Mouse (Mus musculus) limb, embryonic 13.5 days (tissue): ENCODE results near the gene Gbe1. TPM values are rescaled to one million over a fixed set of nuclear protein-coding genes. Genes with fewer than 3 reads are reported as not detected.

ENCODE experiments used
- ATAC-seq: fragments of 200-750 bp; cut with Nextera tagmentation; 2 replicates; pipeline ENCODE4 v1.8.0; 2017; ENCODE audit warnings: low read depth, moderate number of reproducible peaks, moderate TSS enrichment; ENCODE audit not compliant: low FRiP score
- H3K27ac ChIP-seq: fragments of 300-500 bp; sonication (generic); 2 replicates; pipeline ENCODE4 v1.5.1; 2015; ENCODE audit warnings: inconsistent platforms, mild to moderate bottlenecking, moderate library complexity
- H3K27me3 ChIP-seq: fragments of 300-500 bp; sonication (generic); 2 replicates; pipeline ENCODE4 v1.6.1; 2015; ENCODE audit warnings: mild to moderate bottlenecking, inconsistent platforms
- H3K36me3 ChIP-seq: fragments of 300-500 bp; sonication (generic); 2 replicates; pipeline ENCODE4 v1.6.1; 2015; ENCODE audit warnings: inconsistent platforms, mild to moderate bottlenecking, moderate library complexity
- H3K4me1 ChIP-seq: fragments of 300-500 bp; sonication (generic); 2 replicates; pipeline ENCODE4 v1.6.1; 2015; ENCODE audit warnings: inconsistent platforms
- H3K4me2 ChIP-seq: fragments of 300-500 bp; sonication (generic); replicated peaks from 2 replicates; pipeline ENCODE4 v1.6.1; 2015; ENCODE audit warnings: inconsistent platforms, mild to moderate bottlenecking, moderate library complexity
- H3K4me3 ChIP-seq: fragments of 300-500 bp; sonication (generic); 2 replicates; pipeline ENCODE4 v1.5.1; 2015; ENCODE audit warnings: moderate library complexity, mild to moderate bottlenecking, inconsistent platforms
- H3K9ac ChIP-seq: fragments of 300-500 bp; sonication (generic); 2 replicates; pipeline ENCODE4 v1.6.1; 2015; ENCODE audit warnings: mild to moderate bottlenecking, inconsistent platforms
- H3K9me3 ChIP-seq: fragments of 300-500 bp; sonication (generic); 2 replicates; pipeline ENCODE4 v1.6.1; 2016; ENCODE audit warnings: inconsistent platforms
- WGBS: fragments of 180-500 bp; shearing (Covaris S2); methylation state at CpG from one replicate; pipeline ENCODE4 v1.1.7; 2015; 5-methylcytosine and 5-hydroxymethylcytosine counted together
- polyA plus RNA-seq: library from polyadenylated mRNA; unstranded; fragments of >200 nt; fragmentation: Nextera tagmentation; extraction: Ambion mirVana; gene quantifications from 2 replicates; pipeline ENCODE4 v1.2.1, GENCODE M21; 2015

Gene Gbe1
- polyA plus RNA-seq, 1 experiment from 2014 or later: 17.8 TPM

DNA sequence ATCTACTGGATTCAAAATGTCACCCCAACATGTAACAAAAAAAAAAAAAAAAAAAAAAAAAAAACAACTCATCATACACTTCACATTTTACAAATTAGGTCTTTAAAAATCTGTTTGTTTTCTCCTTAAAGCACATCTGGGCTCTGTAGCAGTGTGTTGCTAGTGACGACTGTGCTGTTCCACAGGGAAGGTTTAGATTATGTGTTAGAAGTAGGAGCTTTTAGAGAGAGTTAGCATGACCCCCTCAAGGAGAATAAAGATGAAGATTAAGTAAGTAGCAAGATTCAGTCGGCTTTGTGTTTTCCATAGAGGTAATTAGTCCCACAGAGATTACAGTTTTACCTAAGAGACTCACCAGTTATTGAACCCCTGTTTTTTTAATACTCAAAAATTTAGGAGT, 16.3 kb downstream of the Gbe1 start:
- 37% methylated on average over 2 of the region's 2 CpGs for WGBS
- H3K4me1 ChIP-seq: peaks cover 7% of the 10 kb centered on the region
- no peak for ATAC-seq
- no peaks in the 10 kb centered on the region for H3K27me3 ChIP-seq
- no peak overlapping the region for H3K9ac ChIP-seq
- H3K4me2 ChIP-seq: no peak overlapping the region
- no peak overlapping the region for H3K4me3 ChIP-seq
- no peaks in the 10 kb centered on the region for H3K9me3 ChIP-seq
- no peaks in the 10 kb centered on the region for H3K36me3 ChIP-seq
- H3K27ac ChIP-seq: no peak overlapping the region

DNA sequence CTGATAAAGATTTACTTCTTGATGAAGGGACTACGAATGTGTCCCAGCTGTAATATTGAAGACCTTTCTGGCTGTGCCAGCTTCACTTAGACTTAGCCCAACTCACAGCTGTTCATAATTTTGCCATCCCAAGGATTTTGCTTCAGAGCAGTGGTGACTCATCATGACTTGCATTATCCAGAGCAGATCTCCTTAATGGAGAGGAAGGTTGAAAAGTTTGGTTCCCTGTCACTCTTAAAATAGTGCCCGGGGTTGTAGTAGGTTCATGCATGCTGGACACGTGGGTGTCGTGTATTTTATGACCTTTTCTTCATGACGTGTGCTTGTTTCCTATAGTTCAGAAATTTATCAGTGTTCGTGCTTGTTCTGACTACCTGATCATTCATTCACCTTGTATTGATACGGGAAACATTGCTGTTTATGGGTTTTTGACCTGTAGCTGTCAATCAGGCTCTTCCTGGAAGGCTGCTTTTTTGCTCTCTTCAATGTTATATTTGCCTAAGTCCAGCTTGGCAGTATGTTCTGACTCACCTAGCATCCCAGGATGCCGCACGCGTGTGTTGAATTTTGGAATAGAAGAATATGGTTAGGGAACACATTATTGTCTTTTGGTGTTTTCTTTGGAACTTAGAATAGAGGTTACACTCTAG, 17.0 kb downstream of the Gbe1 start:
- no peak for ATAC-seq
- Histone ChIP-seq H3K9ac (no peak overlapping the region), H3K4me1 (peaks cover 7% of the 10 kb centered on the region), H3K27me3 (no peaks in the 10 kb centered on the region), H3K4me2 (no peak overlapping the region), H3K9me3 (no peaks in the 10 kb centered on the region), H3K36me3 (no peaks in the 10 kb centered on the region), H3K4me3 (no peak overlapping the region), H3K27ac (no peak overlapping the region)
- 81% methylated on average over 10 of the region's 10 CpGs for WGBS

DNA sequence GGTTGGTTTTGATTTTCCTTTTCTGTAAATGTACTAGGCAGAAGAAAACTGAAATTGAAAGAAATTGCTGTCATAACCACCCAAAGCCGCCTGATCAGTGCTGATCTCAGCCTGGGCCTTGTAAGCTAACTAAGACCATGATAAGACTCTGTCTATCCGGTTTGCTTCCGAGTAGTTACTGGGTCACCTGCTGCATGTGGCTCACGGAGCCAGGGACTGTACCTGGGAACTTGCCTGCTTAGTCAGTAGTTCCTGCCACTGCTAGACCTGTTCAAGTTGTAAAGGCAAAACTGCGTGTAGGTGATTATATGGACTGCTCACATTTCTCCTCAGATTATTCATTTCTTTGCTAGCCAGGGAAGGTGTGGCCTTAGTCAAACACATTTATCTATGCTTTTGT, 21.1 kb downstream of the Gbe1 start:
- Histone ChIP-seq H3K36me3 (no peaks in the 10 kb centered on the region), H3K4me3 (no peak overlapping the region), H3K9me3 (no peaks in the 10 kb centered on the region), H3K4me2 (no peak overlapping the region), H3K27ac (no peak overlapping the region), H3K4me1 (no peaks in the 10 kb centered on the region), H3K9ac (no peak overlapping the region), H3K27me3 (no peaks in the 10 kb centered on the region)
- no peak for ATAC-seq
- 94% methylated on average over 5 of the region's 5 CpGs for WGBS

DNA sequence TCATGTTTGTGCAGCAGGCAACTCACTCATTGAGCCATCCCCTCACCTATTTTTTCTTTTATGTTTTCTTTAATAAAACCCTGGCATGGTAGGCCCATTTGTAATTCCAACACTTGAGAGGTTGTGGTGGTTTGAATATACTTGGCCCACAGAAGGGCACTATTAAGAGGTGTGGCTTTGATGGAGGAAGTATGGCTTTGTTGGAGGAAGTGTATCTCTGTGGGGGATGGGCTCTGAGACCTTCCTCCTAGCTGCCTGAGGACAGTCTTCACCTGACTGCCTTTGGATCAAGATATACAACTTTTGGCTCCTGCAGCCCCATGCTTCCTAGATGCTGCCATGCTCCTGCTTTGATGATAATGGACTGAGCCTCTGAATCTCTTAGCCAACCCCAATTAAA, 21.7 kb downstream of the Gbe1 start:
- no peak overlapping the region for H3K4me3 ChIP-seq
- no peak overlapping the region for H3K4me2 ChIP-seq
- H3K9ac ChIP-seq: no peak overlapping the region
- no peaks in the 10 kb centered on the region for H3K36me3 ChIP-seq
- no peaks in the 10 kb centered on the region for H3K27me3 ChIP-seq
- H3K27ac ChIP-seq: no peak overlapping the region
- no peaks in the 10 kb centered on the region for H3K9me3 ChIP-seq
- H3K4me1 ChIP-seq: no peaks in the 10 kb centered on the region
- ATAC-seq: no peak

DNA sequence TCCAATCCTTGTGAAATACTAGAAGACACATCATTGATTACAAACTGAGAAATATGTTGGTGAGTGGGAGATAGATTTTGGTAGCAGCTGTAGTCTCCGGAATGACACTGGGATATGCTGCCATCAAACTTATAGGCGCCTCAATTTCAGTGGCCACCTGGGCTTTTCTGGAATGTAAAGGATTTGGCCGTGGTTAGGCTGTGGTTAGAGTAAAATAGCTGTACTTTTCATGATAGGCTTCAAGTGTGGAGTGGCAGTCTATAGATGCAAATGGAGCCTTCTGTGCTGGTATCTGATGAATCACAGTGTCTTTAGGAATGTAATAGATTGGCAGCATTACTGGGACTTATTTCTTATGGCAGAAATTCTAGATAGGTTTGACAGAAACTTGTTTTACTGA, 23.9 kb downstream of the Gbe1 start:
- H3K27me3 ChIP-seq: no peaks in the 10 kb centered on the region
- H3K4me3 ChIP-seq: no peak overlapping the region
- no peaks in the 10 kb centered on the region for H3K4me1 ChIP-seq
- no peak overlapping the region for H3K27ac ChIP-seq
- 62% methylated on average over 3 of the region's 3 CpGs for WGBS
- no peak for ATAC-seq
- H3K36me3 ChIP-seq: no peaks in the 10 kb centered on the region
- H3K4me2 ChIP-seq: no peak overlapping the region
- H3K9me3 ChIP-seq: no peaks in the 10 kb centered on the region
- H3K9ac ChIP-seq: no peak overlapping the region

DNA sequence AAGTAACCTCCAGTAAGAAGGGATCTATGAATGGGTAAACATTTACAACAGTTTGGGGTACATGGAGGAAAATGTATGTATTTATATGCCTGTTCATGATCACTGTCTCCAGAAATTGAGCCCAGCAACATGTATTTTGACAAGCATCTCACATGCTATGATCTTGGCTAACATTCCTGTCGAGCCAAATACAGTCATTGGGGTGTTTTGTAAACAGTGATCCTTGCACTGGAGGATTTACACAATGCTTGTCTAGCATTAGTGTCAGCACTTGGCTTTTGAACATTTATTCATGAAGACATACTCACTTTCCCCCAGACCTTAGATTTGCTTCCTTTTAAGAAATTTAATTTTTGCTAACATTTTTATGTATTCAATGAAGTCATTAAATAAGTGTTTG, 30.7 kb downstream of the Gbe1 start:
- Histone ChIP-seq H3K4me2 (no peak overlapping the region), H3K27me3 (no peaks in the 10 kb centered on the region), H3K4me3 (no peak overlapping the region), H3K4me1 (no peaks in the 10 kb centered on the region), H3K9me3 (no peaks in the 10 kb centered on the region), H3K27ac (no peak overlapping the region), H3K36me3 (no peaks in the 10 kb centered on the region), H3K9ac (no peak overlapping the region)
- no peak for ATAC-seq
- 71% methylated on average over 1 of the region's 1 CpGs for WGBS

DNA sequence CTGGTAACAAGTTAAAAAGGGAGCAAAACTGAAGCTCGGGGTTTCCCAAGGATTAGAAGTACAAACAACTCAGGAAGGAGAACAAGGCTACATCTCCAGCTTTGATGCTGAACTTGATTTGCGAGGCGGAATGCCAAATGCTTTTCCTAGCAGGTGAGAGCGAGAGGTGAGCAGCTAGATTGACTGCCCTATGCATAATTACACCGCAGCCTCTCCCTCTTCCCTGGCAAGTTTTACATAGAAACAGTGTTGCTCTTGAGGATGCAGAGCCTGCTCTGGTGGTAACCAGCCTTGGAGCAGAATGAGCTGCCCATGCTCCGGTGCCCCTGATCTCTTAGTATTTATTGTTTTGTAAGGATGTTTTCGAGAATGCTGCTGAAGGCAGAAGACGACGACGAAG, 31.9 kb downstream of the Gbe1 start:
- Histone ChIP-seq H3K9ac (no peak overlapping the region), H3K27me3 (no peaks in the 10 kb centered on the region), H3K36me3 (no peaks in the 10 kb centered on the region), H3K27ac (no peak overlapping the region), H3K4me1 (no peaks in the 10 kb centered on the region), H3K9me3 (no peaks in the 10 kb centered on the region), H3K4me2 (no peak overlapping the region), H3K4me3 (no peak overlapping the region)
- ATAC-seq: no peak
- 73% methylated on average over 10 of the region's 10 CpGs for WGBS

DNA sequence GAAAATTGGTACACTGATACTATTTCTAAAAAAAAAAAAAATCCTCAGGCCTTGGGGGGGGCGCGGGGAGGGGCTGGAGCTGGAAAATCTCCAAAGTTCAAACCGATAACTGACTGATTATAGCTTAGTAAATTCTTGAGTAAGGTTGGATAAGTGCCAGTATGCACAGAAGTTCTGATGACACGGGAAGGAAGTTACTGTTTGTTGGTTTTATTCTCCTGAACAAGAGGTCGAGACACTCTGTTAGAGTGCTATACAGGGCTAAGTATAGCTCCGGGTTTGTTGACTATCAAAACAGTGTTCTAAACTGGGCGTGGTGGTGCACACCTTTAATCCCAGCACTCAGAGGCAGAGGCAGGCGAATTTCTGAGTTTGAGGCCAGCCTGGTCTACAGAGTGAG, 36.3 kb downstream of the Gbe1 start:
- H3K36me3 ChIP-seq: no peaks in the 10 kb centered on the region
- no peak overlapping the region for H3K4me3 ChIP-seq
- WGBS: 89% methylated on average over 8 of the region's 8 CpGs
- 0 out of 2 replicates have a peak, but pooled peaks cover 6% of the 10 kb centered on the region for H3K4me1 ChIP-seq
- H3K9ac ChIP-seq: no peak overlapping the region
- no peak for ATAC-seq
- H3K27me3 ChIP-seq: no peaks in the 10 kb centered on the region
- H3K4me2 ChIP-seq: no peak overlapping the region
- no peak overlapping the region for H3K27ac ChIP-seq
- no peaks in the 10 kb centered on the region for H3K9me3 ChIP-seq

DNA sequence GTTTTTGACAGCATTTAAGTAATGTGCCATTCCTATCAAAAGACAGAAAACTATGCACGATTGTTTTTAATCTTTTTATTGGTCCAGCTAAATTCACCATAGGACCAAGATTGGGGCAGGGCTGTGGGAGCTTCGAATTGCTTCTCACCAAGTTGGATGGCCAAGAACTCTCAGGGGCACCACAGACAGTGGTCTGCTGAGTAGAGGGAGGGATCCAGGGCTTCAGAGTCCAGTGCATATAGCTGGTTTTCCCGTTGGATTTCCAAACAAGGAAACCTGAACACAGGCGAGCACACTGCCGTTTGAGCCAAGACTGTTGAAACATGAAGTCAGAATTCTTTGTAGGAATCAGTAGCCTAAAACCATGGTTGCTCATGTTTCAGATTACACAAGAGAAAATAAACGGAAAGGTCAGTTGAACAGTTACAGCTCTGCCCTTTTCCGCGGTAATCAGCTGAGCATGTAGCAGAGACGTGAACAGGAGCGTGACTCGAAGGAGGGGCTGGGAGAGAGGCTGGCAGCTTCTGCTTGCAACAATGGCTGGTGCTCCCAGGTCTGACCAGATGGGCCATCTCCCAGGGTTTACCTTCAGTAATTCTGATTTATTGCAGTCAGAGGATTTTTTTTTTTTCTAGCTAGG, 38.0 kb downstream of the Gbe1 start:
- H3K9ac ChIP-seq: no peak overlapping the region
- H3K27ac ChIP-seq: no peak overlapping the region
- 48% methylated on average over 11 of the region's 11 CpGs for WGBS

DNA sequence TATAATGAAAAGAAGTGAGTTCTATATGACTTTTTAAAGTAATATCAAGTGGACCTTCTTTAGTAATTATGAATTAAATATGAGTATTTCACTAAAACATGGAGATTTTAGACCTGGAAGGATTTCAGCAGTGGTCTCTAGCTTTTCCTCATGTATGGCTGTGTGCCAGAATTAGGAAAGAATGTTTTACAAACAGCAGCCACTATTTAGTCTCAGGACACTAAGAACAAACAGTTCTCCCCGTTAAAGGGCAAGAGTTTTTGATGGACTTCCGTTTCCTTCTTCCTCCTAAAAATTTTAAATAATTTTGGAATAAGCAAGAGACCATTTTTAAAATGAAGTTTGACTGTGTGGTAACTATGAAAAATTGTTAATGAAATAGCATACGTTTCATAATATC, 38.8 kb downstream of the Gbe1 start:
- Histone ChIP-seq H3K36me3 (no peaks in the 10 kb centered on the region), H3K4me2 (no peak overlapping the region), H3K9ac (no peak overlapping the region), H3K4me1 (0 out of 2 replicates have a peak, but pooled peaks cover 6% of the 10 kb centered on the region), H3K9me3 (no peaks in the 10 kb centered on the region), H3K4me3 (no peak overlapping the region), H3K27me3 (no peaks in the 10 kb centered on the region), H3K27ac (no peak overlapping the region)
- ATAC-seq: no peak
- 51% methylated on average over 3 of the region's 3 CpGs for WGBS

More for the DNA sequence above, 38.0 kb downstream of the Gbe1 start:
- Histone ChIP-seq H3K4me1 (0 out of 2 replicates have a peak, but pooled peaks cover 6% of the 10 kb centered on the region), H3K27me3 (no peaks in the 10 kb centered on the region), H3K4me3 (no peak overlapping the region), H3K4me2 (peak overlapping the region; percentile 1; the same call in 1 of the 2 replicates), H3K9me3 (no peaks in the 10 kb centered on the region), H3K36me3 (no peaks in the 10 kb centered on the region)
- peak; percentile 64; the same call in 1 of the 2 replicates for ATAC-seq

DNA sequence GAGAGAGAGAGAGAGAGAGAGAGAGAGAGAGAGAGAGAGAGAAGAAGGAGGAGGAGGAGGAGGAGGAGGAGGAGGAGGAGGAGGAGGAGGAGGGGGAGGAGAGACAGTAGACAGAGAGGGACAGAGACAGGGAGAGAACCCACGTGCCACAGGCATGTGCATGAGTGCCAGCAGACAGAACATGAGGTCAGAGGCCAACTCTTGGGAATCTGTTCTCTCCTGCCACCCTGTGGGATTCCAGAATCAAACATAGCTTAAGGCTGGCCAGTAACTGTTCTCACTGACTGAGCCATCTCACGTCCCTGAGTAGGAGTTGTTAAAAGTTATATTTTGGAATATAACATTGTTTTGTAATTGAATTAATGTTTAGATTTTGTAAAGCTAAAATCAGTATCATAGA, 39.3 kb downstream of the Gbe1 start:
- Histone ChIP-seq H3K4me3 (no peak overlapping the region), H3K36me3 (no peaks in the 10 kb centered on the region), H3K4me1 (0 out of 2 replicates have a peak, but pooled peaks cover 6% of the 10 kb centered on the region), H3K27me3 (no peaks in the 10 kb centered on the region), H3K4me2 (no peak overlapping the region), H3K9ac (no peak overlapping the region), H3K9me3 (no peaks in the 10 kb centered on the region), H3K27ac (no peak overlapping the region)
- 23% methylated on average over 2 of the region's 2 CpGs for WGBS
- 0 out of 2 replicates have a peak, but pooled peaks have one; percentile 24 for ATAC-seq

DNA sequence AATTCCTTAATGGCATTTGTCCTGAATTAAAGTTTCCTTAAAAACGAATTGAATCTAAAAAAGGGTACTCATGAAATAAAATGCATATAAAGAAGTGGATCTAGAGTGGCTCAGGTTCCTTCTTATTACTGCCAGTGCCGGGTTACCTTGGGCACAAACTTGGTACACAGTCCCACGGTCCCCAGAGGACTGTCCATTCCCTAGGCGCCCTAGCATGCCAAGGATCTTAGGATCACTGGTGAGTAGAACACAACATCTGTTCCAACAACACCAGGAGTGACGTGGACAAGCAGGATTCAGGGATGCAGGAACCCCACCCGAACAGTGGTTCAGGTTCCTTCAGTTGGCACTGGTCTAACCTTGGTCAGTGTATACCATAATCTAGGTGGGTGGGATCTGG, 44.6 kb downstream of the Gbe1 start:
- 93% methylated on average over 6 of the region's 6 CpGs for WGBS
- Histone ChIP-seq H3K9ac (no peak overlapping the region), H3K36me3 (peaks cover 7% of the 10 kb centered on the region), H3K4me2 (no peak overlapping the region), H3K27ac (no peak overlapping the region), H3K27me3 (no peaks in the 10 kb centered on the region), H3K4me3 (no peak overlapping the region), H3K4me1 (no peaks in the 10 kb centered on the region), H3K9me3 (peaks cover 11% of the 10 kb centered on the region)
- ATAC-seq: no peak

DNA sequence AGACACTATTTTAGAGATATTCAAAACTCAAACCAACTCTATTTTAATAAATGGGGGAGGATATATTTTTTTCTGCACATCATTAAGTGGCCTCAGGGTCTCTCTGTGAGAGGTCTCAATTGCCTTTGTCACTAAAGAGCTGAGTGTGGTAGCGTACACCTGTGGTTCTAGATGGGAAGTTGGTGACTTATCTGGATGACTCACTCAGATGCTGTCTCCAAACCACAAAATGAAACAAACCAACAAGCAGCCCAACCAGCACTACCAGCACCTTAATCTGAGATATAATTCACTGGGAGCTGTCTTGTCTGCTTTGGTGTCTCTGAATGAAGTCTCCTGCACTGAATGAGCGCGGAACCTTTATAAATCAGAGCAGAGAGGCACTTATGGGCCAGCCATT, 51.5 kb downstream of the Gbe1 start:
- Histone ChIP-seq H3K27me3 (no peaks in the 10 kb centered on the region), H3K4me3 (no peak overlapping the region), H3K27ac (no peak overlapping the region), H3K4me1 (no peaks in the 10 kb centered on the region), H3K9me3 (peaks cover 4% of the 10 kb centered on the region; the same call in 1 of the 2 replicates), H3K9ac (no peak overlapping the region), H3K4me2 (no peak overlapping the region), H3K36me3 (peaks cover 7% of the 10 kb centered on the region)
- 94% methylated on average over 3 of the region's 3 CpGs for WGBS
- no peak for ATAC-seq
